Mouse (Mus musculus) heart, embryonic 15.5 days (tissue): ENCODE measurements around the gene Ms4a10. TPM values are rescaled to one million over a fixed set of nuclear protein-coding genes. Genes with fewer than 3 reads are reported as not detected.
A peak's percentile ranks its signal among the peaks of the same experiment; 100 is the strongest.

Source experiments
- ATAC-seq: fragments of 200-750 bp; cut with Nextera tagmentation; replicated peaks from 2 replicates; pipeline ENCODE4 v1.8.0; 2017; ENCODE audit warnings: low read depth, moderate TSS enrichment; ENCODE audit not compliant: insufficient number of reproducible peaks, insufficient read depth, low FRiP score
- H3K27ac ChIP-seq: fragments of 300-500 bp; sonication (generic); 2 replicates; pipeline ENCODE4 v1.5.1; 2015; ENCODE audit warnings: mild to moderate bottlenecking, inconsistent platforms
- H3K27me3 ChIP-seq: fragments of 300-500 bp; sonication (generic); 2 replicates; pipeline ENCODE4 v1.6.1; 2015; ENCODE audit warnings: inconsistent platforms
- H3K36me3 ChIP-seq: fragments of 300-500 bp; sonication (generic); 2 replicates; pipeline ENCODE4 v1.6.1; 2015; ENCODE audit warnings: mild to moderate bottlenecking, inconsistent platforms
- H3K4me1 ChIP-seq: fragments of 300-500 bp; sonication (generic); replicated peaks from 2 replicates; pipeline ENCODE4 v1.6.1; 2015; ENCODE audit warnings: inconsistent platforms
- H3K4me2 ChIP-seq: fragments of 300-500 bp; sonication (generic); 2 replicates; pipeline ENCODE4 v1.6.1; 2015; ENCODE audit warnings: inconsistent platforms, mild to moderate bottlenecking, moderate library complexity
- H3K4me3 ChIP-seq: fragments of 300-500 bp; sonication (generic); 2 replicates; pipeline ENCODE4 v1.5.1; 2015; ENCODE audit warnings: mild to moderate bottlenecking, inconsistent platforms
- H3K9ac ChIP-seq: fragments of 300-500 bp; sonication (generic); 2 replicates; pipeline ENCODE4 v1.6.1; 2015; ENCODE audit warnings: mild to moderate bottlenecking, inconsistent platforms
- H3K9me3 ChIP-seq: fragments of 300-500 bp; sonication (generic); replicated peaks from 2 replicates; pipeline ENCODE4 v1.6.1; 2016; ENCODE audit warnings: inconsistent platforms
- WGBS: fragments of 180-500 bp; shearing (Covaris S2); methylation state at CpG from one replicate; pipeline ENCODE4 v1.1.7; 2015; ENCODE audit warnings: mixed read lengths; 5-methylcytosine and 5-hydroxymethylcytosine counted together
- polyA plus RNA-seq: library from polyadenylated mRNA; unstranded; fragments of >200 nt; fragmentation: Nextera tagmentation; extraction: Ambion mirVana; gene quantifications from 2 replicates; pipeline ENCODE4 v1.2.1, GENCODE M21; 2015

The Ms4a10 gene
- polyA plus RNA-seq, 1 experiment from 2014 or later: not detected

DNA sequence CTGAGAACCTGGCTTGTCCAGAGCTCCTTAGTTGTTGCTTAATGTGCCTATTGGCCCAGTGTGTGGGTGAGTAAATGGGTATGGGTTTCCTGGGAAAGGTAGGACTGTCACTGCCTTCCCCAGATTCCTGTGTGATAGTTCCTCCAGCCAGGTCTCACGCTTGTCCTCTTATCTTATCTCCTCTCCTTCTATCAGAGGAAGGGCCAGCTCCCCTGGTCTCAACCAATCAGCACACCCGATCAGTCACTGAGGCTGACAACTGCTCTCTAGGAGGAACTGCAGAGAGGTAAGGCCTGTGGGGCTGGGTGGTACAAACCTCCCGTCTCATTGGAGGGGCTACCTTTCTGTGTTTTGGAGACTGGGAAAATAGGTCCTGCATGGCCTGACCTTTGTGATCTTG lies 35.7 kb downstream of the Ms4a10 start:
- H3K4me2 ChIP-seq: no peak overlapping the region
- H3K9ac ChIP-seq: 0 out of 2 replicates have a peak overlapping the region, but pooled peaks have one; percentile 4
- no peak for ATAC-seq
- H3K4me3 ChIP-seq: no peak overlapping the region
- peaks cover 28% of the 10 kb centered on the region for H3K4me1 ChIP-seq
- H3K27me3 ChIP-seq: peaks cover 7% of the 10 kb centered on the region; the same call in 1 of the 2 replicates
- no peaks in the 10 kb centered on the region for H3K9me3 ChIP-seq
- peaks cover 17% of the 10 kb centered on the region for H3K36me3 ChIP-seq
- H3K27ac ChIP-seq: no peak overlapping the region
- 20% methylated on average over 3 of the region's 3 CpGs for WGBS

GRCm38 (mm10) chr19:10937110-10937563 lies 37.3 kb downstream of the Ms4a10 start, which contains the start of gene Ptgdr2:
TSS of gene Ptgdr2 (plus strand) at chr19:10937160.
- no peak for ATAC-seq
- Histone ChIP-seq H3K4me3 (no peak within 1 kb of the TSS), H3K27me3 (peaks cover 7% of the 10 kb centered on the region; the same call in 1 of the 2 replicates), H3K36me3 (peaks cover under 1% of the 10 kb centered on the region; the same call in 1 of the 2 replicates), H3K27ac (no peak within 1 kb of the TSS), H3K9ac (no peak within 1 kb of the TSS), H3K4me1 (peaks cover 28% of the 10 kb centered on the region), H3K9me3 (no peaks in the 10 kb centered on the region), H3K4me2 (no peak within 1 kb of the TSS)
- 19% methylated on average over 5 of the region's 5 CpGs for whole genome bisulfite sequencing

GRCm38 (mm10) chr19:10936077-10936476 lies 38.4 kb downstream of the Ms4a10 start:
- ATAC-seq: no peak

DNA sequence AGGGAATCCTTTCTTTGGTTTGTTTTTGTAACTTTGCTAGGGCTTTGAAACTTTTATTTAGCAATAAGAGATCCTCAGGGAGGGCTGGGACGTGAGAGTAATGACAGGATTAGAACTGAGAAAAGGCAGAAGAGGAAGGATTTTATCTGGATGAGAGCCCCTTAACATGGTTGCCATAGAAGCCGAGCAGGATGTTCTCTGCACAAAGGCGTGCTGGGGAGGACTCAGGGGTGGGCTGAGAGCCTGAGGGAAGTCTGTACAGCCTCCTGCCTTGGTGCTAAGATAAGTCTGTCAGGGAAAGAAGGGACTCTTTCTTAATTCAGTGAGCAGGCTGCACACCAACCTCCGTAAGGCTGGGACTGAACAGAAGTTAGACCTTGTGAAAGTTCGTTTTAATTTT lies 39.4 kb downstream of the Ms4a10 start:
- Histone ChIP-seq H3K27me3 (peaks cover 7% of the 10 kb centered on the region; the same call in 1 of the 2 replicates), H3K4me3 (no peak overlapping the region), H3K27ac (peak overlapping the region; percentile 60), H3K9me3 (no peaks in the 10 kb centered on the region), H3K4me1 (peaks cover 17% of the 10 kb centered on the region; the same call in 1 of the 2 replicates), H3K9ac (no peak overlapping the region), H3K36me3 (no peaks in the 10 kb centered on the region), H3K4me2 (no peak overlapping the region)
- 0 out of 2 replicates have a peak, but pooled peaks have one; percentile 40 for ATAC-seq
- 26% methylated on average over 5 of the region's 5 CpGs for WGBS

More at GRCm38 (mm10) chr19:10936077-10936476, 38.4 kb downstream of the Ms4a10 start:
- 88% methylated on average over 5 of the region's 5 CpGs for WGBS
- Histone ChIP-seq H3K36me3 (no peaks in the 10 kb centered on the region), H3K4me2 (no peak overlapping the region), H3K27me3 (peaks cover 7% of the 10 kb centered on the region; the same call in 1 of the 2 replicates), H3K4me3 (no peak overlapping the region), H3K9me3 (no peaks in the 10 kb centered on the region), H3K4me1 (peaks cover 25% of the 10 kb centered on the region), H3K9ac (no peak overlapping the region), H3K27ac (no peak overlapping the region)

DNA sequence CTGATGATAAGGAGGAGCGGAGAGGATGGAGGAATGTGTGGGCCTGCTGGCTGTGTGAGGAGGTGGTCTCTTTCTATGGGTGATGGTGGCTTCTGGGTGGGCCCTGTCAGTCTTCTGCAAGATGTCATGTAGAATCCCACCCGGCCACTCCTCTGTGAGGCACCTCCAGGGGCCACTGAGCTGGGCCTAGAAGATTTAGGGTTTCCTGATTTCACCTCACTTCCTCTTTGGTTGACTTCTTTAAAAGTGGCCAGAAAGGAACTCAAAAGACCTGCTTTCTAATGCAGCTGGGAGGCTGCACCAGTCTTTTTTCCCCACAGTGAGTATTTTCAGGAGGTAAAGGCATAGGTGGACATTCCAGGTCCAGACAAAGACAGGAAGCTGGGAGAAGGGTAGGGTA lies 43.8 kb downstream of the Ms4a10 start:
- WGBS: 61% methylated on average over 2 of the region's 2 CpGs
- no peak overlapping the region for H3K9ac ChIP-seq
- peaks cover 17% of the 10 kb centered on the region; the same call in 1 of the 2 replicates for H3K4me1 ChIP-seq
- H3K4me2 ChIP-seq: no peak overlapping the region
- H3K4me3 ChIP-seq: no peak overlapping the region
- H3K27ac ChIP-seq: no peak overlapping the region
- no peaks in the 10 kb centered on the region for H3K27me3 ChIP-seq
- no peaks in the 10 kb centered on the region for H3K9me3 ChIP-seq
- no peak for ATAC-seq
- H3K36me3 ChIP-seq: no peaks in the 10 kb centered on the region

GRCm38 (mm10) chr19:10926666-10927065 lies 47.8 kb downstream of the Ms4a10 start:
- H3K9ac ChIP-seq: no peak overlapping the region
- H3K9me3 ChIP-seq: no peaks in the 10 kb centered on the region
- H3K36me3 ChIP-seq: no peaks in the 10 kb centered on the region
- H3K4me3 ChIP-seq: no peak overlapping the region
- no peak overlapping the region for H3K4me2 ChIP-seq
- WGBS: 32% methylated on average over 4 of the region's 4 CpGs
- peaks cover 14% of the 10 kb centered on the region; the same call in 1 of the 2 replicates for H3K4me1 ChIP-seq
- peak; percentile 44; the same call in 1 of the 2 replicates for ATAC-seq
- H3K27me3 ChIP-seq: no peaks in the 10 kb centered on the region
- peak overlapping the region; percentile 56 for H3K27ac ChIP-seq

DNA sequence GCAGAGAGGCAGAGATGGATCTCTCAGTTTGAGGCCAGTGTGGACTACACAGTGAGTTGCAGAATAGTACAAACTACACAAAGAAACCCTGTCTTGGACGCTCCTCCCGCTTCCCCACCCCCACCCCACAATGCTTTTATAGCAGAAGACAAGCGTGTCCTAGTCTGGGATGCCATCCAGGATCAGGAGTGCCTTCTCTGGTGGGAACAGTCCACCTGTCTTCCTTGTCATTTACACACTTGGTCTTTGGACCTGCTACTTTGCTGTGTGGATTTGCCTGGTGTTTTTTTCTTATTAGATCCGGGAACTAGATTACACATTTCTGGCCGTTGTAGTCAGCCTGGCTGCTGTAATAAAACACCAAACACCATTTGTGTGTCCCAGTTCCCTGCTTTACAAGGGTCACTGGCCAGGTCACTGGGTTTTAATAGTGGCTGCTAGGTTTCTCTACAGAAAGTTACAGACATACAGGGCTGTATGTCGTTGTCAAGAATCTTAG lies 48.3 kb downstream of the Ms4a10 start:
- Histone ChIP-seq H3K27me3 (no peaks in the 10 kb centered on the region), H3K4me3 (no peak overlapping the region), H3K4me1 (peaks cover 14% of the 10 kb centered on the region; the same call in 1 of the 2 replicates), H3K36me3 (no peaks in the 10 kb centered on the region), H3K9me3 (no peaks in the 10 kb centered on the region), H3K27ac (peak overlapping the region; percentile 56), H3K4me2 (no peak overlapping the region), H3K9ac (no peak overlapping the region)
- WGBS: 54% methylated on average over 6 of the region's 6 CpGs
- no peak for ATAC-seq

DNA sequence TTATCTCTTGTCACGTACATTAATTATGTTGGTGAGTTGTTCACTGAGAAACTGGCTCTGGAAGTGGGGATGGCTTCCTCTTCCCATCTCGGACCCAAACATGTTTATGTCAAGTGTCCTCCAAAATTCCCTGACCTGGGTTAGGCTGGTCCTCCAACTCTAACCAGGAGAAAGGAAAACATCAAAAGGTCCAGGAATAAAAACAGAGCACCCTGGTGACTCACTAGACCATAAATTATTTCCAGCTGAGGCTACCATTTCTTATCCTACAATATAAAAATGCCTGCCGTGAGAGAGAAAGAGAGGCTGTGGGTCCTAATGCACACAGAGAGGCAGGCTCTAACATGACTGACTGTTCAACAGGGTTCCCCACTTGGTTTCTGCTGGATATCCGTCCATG lies 50.2 kb downstream of the Ms4a10 start:
- Histone ChIP-seq H3K27me3 (no peaks in the 10 kb centered on the region), H3K4me3 (no peak overlapping the region), H3K9me3 (no peaks in the 10 kb centered on the region), H3K9ac (no peak overlapping the region), H3K4me1 (peaks cover 14% of the 10 kb centered on the region; the same call in 1 of the 2 replicates), H3K27ac (no peak overlapping the region), H3K4me2 (no peak overlapping the region), H3K36me3 (no peaks in the 10 kb centered on the region)
- ATAC-seq: no peak
- 39% methylated on average over 4 of the region's 4 CpGs for WGBS

- H3K4me3 ChIP-seq: no peak overlapping the region
- no peaks in the 10 kb centered on the region for H3K36me3 ChIP-seq
- 71% methylated on average over 3 of the region's 3 CpGs for WGBS
- H3K4me1 ChIP-seq: peaks cover 7% of the 10 kb centered on the region
- H3K9me3 ChIP-seq: no peaks in the 10 kb centered on the region
- H3K27me3 ChIP-seq: no peaks in the 10 kb centered on the region
- no peak overlapping the region for H3K27ac ChIP-seq
- H3K4me2 ChIP-seq: no peak overlapping the region
- no peak overlapping the region for H3K9ac ChIP-seq
- no peak for ATAC-seq
Measured at GRCm38 (mm10) chr19:10921058-10921457, 53.4 kb downstream of the Ms4a10 start.

GRCm38 (mm10) chr19:10920532-10920931 lies 53.9 kb downstream of the Ms4a10 start, which contains the start of gene Zp1:
TSS of gene Zp1 (minus strand) at chr19:10920632.
- Histone ChIP-seq H3K4me2 (no peak within 1 kb of the TSS), H3K36me3 (no peaks in the 10 kb centered on the region), H3K4me1 (peaks cover 4% of the 10 kb centered on the region; the same call in 1 of the 2 replicates), H3K9me3 (no peaks in the 10 kb centered on the region), H3K4me3 (no peak within 1 kb of the TSS), H3K27ac (no peak within 1 kb of the TSS), H3K9ac (no peak within 1 kb of the TSS), H3K27me3 (no peaks in the 10 kb centered on the region)
- no peak for ATAC-seq
- WGBS: 63% methylated on average over 2 of the region's 2 CpGs

- H3K9me3 ChIP-seq: no peaks in the 10 kb centered on the region
- no peak overlapping the region for H3K27ac ChIP-seq
- peaks cover 15% of the 10 kb centered on the region for H3K4me1 ChIP-seq
- 84% methylated on average over 10 of the region's 10 CpGs for WGBS
- no peaks in the 10 kb centered on the region for H3K27me3 ChIP-seq
- ATAC-seq: no peak
- H3K9ac ChIP-seq: no peak overlapping the region
- no peaks in the 10 kb centered on the region for H3K36me3 ChIP-seq
- H3K4me2 ChIP-seq: no peak overlapping the region
- no peak overlapping the region for H3K4me3 ChIP-seq
Measured at GRCm38 (mm10) chr19:10918321-10918991, 56.0 kb downstream of the Ms4a10 start.
